Mouse (Mus musculus): ENCODE data around the gene Ehd4. TPM values are rescaled to one million over a fixed set of nuclear protein-coding genes. Genes with fewer than 3 reads are reported as not detected.

Ehd4 gene
- total and polyA plus RNA-seq, 3 experiments, result 8.1 to 27.7 (median 9.8) TPM

DNA sequence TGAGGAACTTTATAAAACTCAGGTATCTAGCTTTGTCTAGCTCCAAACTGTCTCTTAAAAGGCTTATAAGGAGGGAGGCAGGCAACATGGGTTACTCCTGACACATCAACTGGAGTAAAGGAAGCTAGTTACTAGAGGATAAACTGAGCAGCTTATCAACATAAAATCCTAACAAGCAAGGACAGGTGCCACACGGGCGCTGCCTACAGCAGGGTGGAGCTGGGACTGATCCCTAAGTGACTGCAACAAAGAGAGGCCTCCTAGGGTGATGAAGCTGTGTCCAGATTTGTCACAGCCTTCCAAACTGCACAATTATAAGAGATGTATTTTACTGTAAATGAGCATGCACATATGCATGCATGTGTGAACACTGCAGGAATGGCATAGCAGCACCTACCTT is 47.0 kb downstream of the Ehd4 start:
- Histone ChIP-seq H3K4me1 (ENCODE audit: control insufficient read depth in 1 of 2, insufficient read depth in 2 of 2) (peaks cover 7 to 53% of the 10 kb centered on the region in 2 experiments; a peak in 3 of 4 replicates), H3K4me2 (ENCODE audit: insufficient read depth, low read depth, poor library complexity, severe bottlenecking) (no peak overlapping the region), H3K9ac (ENCODE audit: insufficient read depth, low read depth) (no peak overlapping the region), H3K27ac (ENCODE audit: insufficient read depth, low read depth) (no peak overlapping the region), H3K79me2 (replicated peaks; ENCODE audit: control insufficient read depth, extremely low read depth, insufficient read depth, poor library complexity, severe bottlenecking) (no peaks in the 10 kb centered on the region), H3K27me3 (replicated peaks) (no peaks in the 10 kb centered on the region), H3K4me3 (replicated peaks in 1 of 3; ENCODE audit: low read depth in 2 of 3, low read length in 2 of 3, poor library complexity in 1 of 3) (no peak overlapping the region), H3K36me3 (replicated peaks in 1 of 2; ENCODE audit: control insufficient read depth in 1 of 2, insufficient read depth in 1 of 2, low read length in 1 of 2) (peaks cover 0 to 29% of the 10 kb centered on the region in 2 experiments), H3K9me3 (replicated peaks; ENCODE audit: low read length) (no peaks in the 10 kb centered on the region)
- DNase-seq (ENCODE audit: extremely low read depth), result no peak
- no peak for TF ChIP-seq ETS1 (conservative IDR thresholded peaks at IDR 0.05; ENCODE audit: low read depth, low read length)
- no peak for TF ChIP-seq ZC3H11A (IDR thresholded peaks at IDR 0.05; ENCODE audit: low read depth, low read length)
- dilution Hi-C loops (cut with MboI; ENCODE audit: extremely low pct_ligation_motif_present, extremely low pct_unique_long_range_greater_than_20kb, low sequenced_read_pairs) (no loop called here), in situ Hi-C loops (cut with MboI; ENCODE audit: low pct_ligation_motif_present, low pct_unique_long_range_greater_than_20kb, low sequenced_read_pairs) (no loop called here)

DNA sequence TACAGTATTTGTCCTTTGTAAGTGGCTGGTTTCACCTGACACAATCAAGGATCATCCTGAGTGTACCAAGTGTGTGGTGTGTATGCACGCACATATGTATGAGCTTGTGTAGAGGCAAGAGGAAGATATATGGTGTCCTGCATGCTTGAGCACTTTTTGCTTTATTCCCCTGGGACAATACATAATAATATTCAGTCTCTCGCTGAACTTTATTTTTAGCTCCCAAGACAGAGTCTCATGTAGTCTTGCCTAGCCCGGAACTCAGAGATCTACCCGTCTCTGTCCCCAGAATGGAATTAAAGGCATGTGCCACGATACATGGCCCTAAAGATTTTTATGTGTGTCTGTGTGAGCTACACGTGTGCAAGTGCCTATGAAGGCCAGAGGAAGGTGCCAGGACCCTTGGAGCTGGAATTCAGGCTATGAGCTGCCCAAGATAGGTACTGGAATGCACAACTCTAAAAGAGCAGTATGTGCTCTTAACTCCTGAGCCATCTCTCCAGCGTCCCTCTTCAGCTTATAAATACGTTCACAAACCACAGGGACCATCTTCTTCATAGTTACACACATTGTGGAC is 47.9 kb downstream of the Ehd4 start:
- H3K36me3 ChIP-seq (replicated peaks in 1 of 2; ENCODE audit: control insufficient read depth in 1 of 2, insufficient read depth in 1 of 2, low read length in 1 of 2), result peaks cover 3 to 39% of the 10 kb centered on the region in 2 experiments
- dilution Hi-C loops (cut with MboI; ENCODE audit: extremely low pct_ligation_motif_present, extremely low pct_unique_long_range_greater_than_20kb, low sequenced_read_pairs), result no loop called here
- in situ Hi-C loops (cut with MboI; ENCODE audit: low pct_ligation_motif_present, low pct_unique_long_range_greater_than_20kb, low sequenced_read_pairs), result no loop called here
- no peak overlapping the region for H3K27ac ChIP-seq (ENCODE audit: insufficient read depth, low read depth)
- no peaks in the 10 kb centered on the region for H3K79me2 ChIP-seq (replicated peaks; ENCODE audit: control insufficient read depth, extremely low read depth, insufficient read depth, poor library complexity, severe bottlenecking)
- peaks cover 7 to 43% of the 10 kb centered on the region in 2 experiments; a peak in 3 of 4 replicates for H3K4me1 ChIP-seq (ENCODE audit: control insufficient read depth in 1 of 2, insufficient read depth in 2 of 2)
- no peak for TF ChIP-seq ZC3H11A (IDR thresholded peaks at IDR 0.05; ENCODE audit: low read depth, low read length)
- no peak for TF ChIP-seq EP300 (IDR thresholded peaks at IDR 0.05; ENCODE audit: low read length)
- no peak for TF ChIP-seq MAX (IDR thresholded peaks at IDR 0.05; ENCODE audit: low read length)
- peak; percentile 20 for DNase-seq (ENCODE audit: extremely low read depth)
- no peak overlapping the region for H3K4me2 ChIP-seq (ENCODE audit: insufficient read depth, low read depth, poor library complexity, severe bottlenecking)
- H3K27me3 ChIP-seq (replicated peaks), result no peaks in the 10 kb centered on the region
- no peak overlapping the region for H3K9ac ChIP-seq (ENCODE audit: insufficient read depth, low read depth)
- H3K4me3 ChIP-seq (replicated peaks in 1 of 3; ENCODE audit: low read depth in 2 of 3, low read length in 2 of 3, poor library complexity in 1 of 3), result no peak overlapping the region
- no peaks in the 10 kb centered on the region for H3K9me3 ChIP-seq (replicated peaks; ENCODE audit: low read length)

DNA sequence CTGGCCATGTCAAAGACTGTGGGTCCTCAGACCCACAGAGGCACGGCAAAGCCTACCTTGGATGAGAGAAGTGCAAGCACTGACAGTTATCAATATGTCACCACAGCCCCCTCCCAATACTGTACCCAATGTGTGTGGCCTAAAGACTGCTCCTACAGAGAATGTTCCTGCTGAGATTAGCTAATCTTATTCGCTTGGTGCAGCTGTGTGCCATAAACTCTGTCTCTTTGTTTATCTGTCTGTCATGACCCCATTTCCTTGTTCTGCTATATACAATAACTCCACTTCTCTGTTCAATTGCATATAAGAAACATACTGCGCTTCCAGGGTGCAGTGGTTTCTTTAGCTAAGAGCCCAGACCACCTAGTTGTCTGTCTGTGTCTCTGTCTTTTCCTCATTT is 48.5 kb downstream of the Ehd4 start:
- dilution Hi-C loops (cut with MboI; ENCODE audit: extremely low pct_ligation_motif_present, extremely low pct_unique_long_range_greater_than_20kb, low sequenced_read_pairs), result no loop called here
- no peak overlapping the region for H3K27ac ChIP-seq (ENCODE audit: insufficient read depth, low read depth)
- no peaks in the 10 kb centered on the region for H3K27me3 ChIP-seq (replicated peaks)
- H3K79me2 ChIP-seq (replicated peaks; ENCODE audit: control insufficient read depth, extremely low read depth, insufficient read depth, poor library complexity, severe bottlenecking), result no peaks in the 10 kb centered on the region
- in situ Hi-C loops (cut with MboI; ENCODE audit: low pct_ligation_motif_present, low pct_unique_long_range_greater_than_20kb, low sequenced_read_pairs), result no loop called here
- no peak for DNase-seq (ENCODE audit: extremely low read depth)
- TF ChIP-seq ELF1 (IDR thresholded peaks at IDR 0.05; ENCODE audit: low read depth, low read length) (no peak), RCOR1 (conservative IDR thresholded peaks at IDR 0.05; ENCODE audit: low read depth, low read length) (no peak), BHLHE40 (IDR thresholded peaks at IDR 0.05; ENCODE audit: low read depth, low read length) (no peak), SIN3A (IDR thresholded peaks at IDR 0.05; ENCODE audit: low read length) (no peak), PAX5 (IDR thresholded peaks at IDR 0.05; ENCODE audit: low read length) (no peak), MYC (IDR thresholded peaks at IDR 0.05; ENCODE audit: low read depth, low read length) (no peak), MXI1 (IDR thresholded peaks at IDR 0.05; ENCODE audit: low read depth, low read length) (no peak), ETS1 (conservative IDR thresholded peaks at IDR 0.05; ENCODE audit: low read depth, low read length) (no peak), POLR2A (IDR thresholded peaks at IDR 0.05; ENCODE audit: low read depth, low read length) (no peak), UBTF (IDR thresholded peaks at IDR 0.05; ENCODE audit: low read depth, low read length) (no peak), MAZ (IDR thresholded peaks at IDR 0.05; ENCODE audit: low read depth, low read length) (no peak), MAX (IDR thresholded peaks at IDR 0.05; ENCODE audit: low read length) (no peak), ZNF384 (IDR thresholded peaks at IDR 0.05; ENCODE audit: low read depth, low read length) (no peak)
- peaks cover 4 to 37% of the 10 kb centered on the region in 2 experiments; a peak in 3 of 4 replicates for H3K4me1 ChIP-seq (ENCODE audit: control insufficient read depth in 1 of 2, insufficient read depth in 2 of 2)
- H3K9ac ChIP-seq (ENCODE audit: insufficient read depth, low read depth), result no peak overlapping the region
- H3K36me3 ChIP-seq (replicated peaks in 1 of 2; ENCODE audit: control insufficient read depth in 1 of 2, insufficient read depth in 1 of 2, low read length in 1 of 2), result peaks cover 8 to 45% of the 10 kb centered on the region in 2 experiments
- H3K4me3 ChIP-seq (replicated peaks in 1 of 3; ENCODE audit: low read depth in 2 of 3, low read length in 2 of 3, poor library complexity in 1 of 3), result no peak overlapping the region
- no peaks in the 10 kb centered on the region for H3K9me3 ChIP-seq (replicated peaks; ENCODE audit: low read length)
- H3K4me2 ChIP-seq (ENCODE audit: insufficient read depth, low read depth, poor library complexity, severe bottlenecking), result no peak overlapping the region

Data from CH12.LX (cell line).